Mouse (Mus musculus): ENCODE results near the gene Pygl.
"Not testable (repeated sequence)": the region's sequence is repeated elsewhere in the genome, so short reads cannot be mapped to it uniquely, and the experiment has no call there.

- TF ChIP-seq CTCF (conservative IDR thresholded peaks at IDR 0.05; ENCODE audit: low read length); NANOG (IDR thresholded peaks at IDR 0.05; ENCODE audit: borderline replicate concordance, low read length): not testable (repeated sequence)
Measured at GRCm38 (mm10) chr12:70144106-70144587, 87.1 kb downstream of the Pygl start.

Measured in E14TG2a.4 (cell line).